Mouse (Mus musculus): ENCODE data around the gene Flvcr2.

The Flvcr2 gene

DNA sequence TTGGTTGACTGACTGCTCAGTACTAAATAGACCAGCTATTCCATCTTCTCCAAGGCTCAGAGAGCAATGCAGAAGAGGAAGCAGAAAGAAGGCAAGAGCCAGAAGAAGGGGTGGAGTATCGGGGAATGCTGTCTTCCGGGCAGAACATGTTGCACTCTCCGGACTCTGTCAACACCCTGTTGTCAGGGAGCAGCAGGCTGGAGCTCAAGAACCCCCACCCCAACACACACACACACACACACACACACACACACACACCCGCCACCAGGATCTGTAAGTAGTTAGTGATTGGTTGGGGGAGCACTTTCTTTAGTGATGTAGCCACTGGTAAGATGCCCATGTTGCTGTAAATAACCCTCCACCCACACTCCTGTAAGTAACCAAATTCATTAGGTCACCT lies 21.0 kb upstream of the Flvcr2 start:
- H3K27me3 ChIP-seq (ENCODE audit: insufficient read depth, low read length) = peaks cover 16% of the 10 kb centered on the region
- H3K36me3 ChIP-seq (ENCODE audit: insufficient read depth, low read length) = no peaks in the 10 kb centered on the region
- no peak overlapping the region for H3K4me3 ChIP-seq (replicated peaks; ENCODE audit: low read length)
- TF ChIP-seq NANOG (IDR thresholded peaks at IDR 0.05; ENCODE audit: borderline replicate concordance, low read length) (no peak), POU5F1 (IDR thresholded peaks at IDR 0.05; ENCODE audit: borderline replicate concordance, low read length) (no peak), CTCF (conservative IDR thresholded peaks at IDR 0.05; ENCODE audit: low read length) (no peak)
- peaks cover 4% of the 10 kb centered on the region; the same call in 1 of the 2 replicates for H3K9me3 ChIP-seq (ENCODE audit: low read length)
- H3K4me1 ChIP-seq (replicated peaks; ENCODE audit: low read depth, low read length) = 0 out of 2 replicates have a peak, but pooled peaks cover 5% of the 10 kb centered on the region

DNA sequence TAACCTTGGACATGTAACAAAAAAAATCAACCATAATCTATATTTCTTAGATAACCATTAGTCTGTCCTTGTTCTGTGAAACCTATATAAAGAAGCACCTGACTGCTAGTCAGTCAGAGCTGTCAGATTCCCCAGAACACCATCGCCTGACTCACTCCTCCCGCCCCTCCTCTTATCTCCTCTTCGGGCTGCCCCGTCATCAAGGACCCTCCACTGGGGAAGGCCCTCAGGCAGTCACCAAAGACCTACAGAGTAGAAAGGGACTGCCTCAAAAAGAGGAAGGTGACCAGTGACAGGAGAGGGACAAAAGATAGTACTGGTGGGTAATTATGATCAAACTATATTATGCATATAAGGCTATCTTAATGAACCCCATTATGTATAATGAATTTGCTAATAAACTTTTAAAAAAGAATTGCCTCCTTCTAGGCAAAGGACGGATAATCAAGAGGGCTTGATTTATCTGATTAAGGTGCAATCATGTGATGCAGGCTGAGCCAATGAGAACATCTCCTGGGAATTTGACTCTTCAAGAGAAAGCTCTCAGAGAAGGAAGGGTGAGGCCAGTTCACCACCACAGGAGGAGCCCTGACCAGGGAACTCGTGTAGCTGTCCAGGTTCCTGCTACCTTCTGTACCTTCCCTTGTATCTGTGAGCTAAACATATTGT lies 19.5 kb upstream of the Flvcr2 start:
- TF ChIP-seq NANOG (IDR thresholded peaks at IDR 0.05; ENCODE audit: borderline replicate concordance, low read length) (no peak), POU5F1 (IDR thresholded peaks at IDR 0.05; ENCODE audit: borderline replicate concordance, low read length) (no peak), CTCF (conservative IDR thresholded peaks at IDR 0.05; ENCODE audit: low read length) (no peak)
- Histone ChIP-seq H3K4me3 (replicated peaks; ENCODE audit: low read length) (no peak overlapping the region), H3K36me3 (ENCODE audit: insufficient read depth, low read length) (no peaks in the 10 kb centered on the region), H3K9me3 (ENCODE audit: low read length) (peaks cover 4% of the 10 kb centered on the region; the same call in 1 of the 2 replicates), H3K4me1 (replicated peaks; ENCODE audit: low read depth, low read length) (0 out of 2 replicates have a peak, but pooled peaks cover 5% of the 10 kb centered on the region), H3K27me3 (ENCODE audit: insufficient read depth, low read length) (peaks cover 14% of the 10 kb centered on the region)

DNA sequence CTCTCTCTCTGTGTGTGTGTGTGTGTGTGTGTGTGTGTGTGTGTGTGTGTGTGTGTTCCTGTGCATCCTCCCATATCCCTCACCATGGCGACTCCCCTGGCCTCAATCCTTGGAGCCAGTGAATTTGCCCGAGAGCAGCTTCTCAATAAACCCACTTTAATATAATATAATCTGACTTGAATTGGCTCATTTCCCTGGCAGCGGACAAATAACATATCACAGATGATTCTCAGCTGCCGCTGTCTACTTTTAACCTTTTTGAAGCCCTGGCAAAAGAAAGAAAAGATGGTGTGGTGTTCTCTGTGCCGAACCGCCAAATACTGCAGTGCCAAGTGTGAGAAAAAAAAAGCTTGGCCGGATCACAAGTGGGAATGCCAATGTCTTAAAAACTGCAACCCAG lies 18.2 kb upstream of the Flvcr2 start:
- peaks cover 4% of the 10 kb centered on the region; the same call in 1 of the 2 replicates for H3K9me3 ChIP-seq (ENCODE audit: low read length)
- no peak overlapping the region for H3K4me3 ChIP-seq (replicated peaks; ENCODE audit: low read length)
- H3K36me3 ChIP-seq (ENCODE audit: insufficient read depth, low read length) = no peaks in the 10 kb centered on the region
- peaks cover 19% of the 10 kb centered on the region for H3K27me3 ChIP-seq (ENCODE audit: insufficient read depth, low read length)
- TF ChIP-seq NANOG (IDR thresholded peaks at IDR 0.05; ENCODE audit: borderline replicate concordance, low read length) = no peak
- TF ChIP-seq CTCF (conservative IDR thresholded peaks at IDR 0.05; ENCODE audit: low read length) = no peak
- no peak for TF ChIP-seq POU5F1 (IDR thresholded peaks at IDR 0.05; ENCODE audit: borderline replicate concordance, low read length)
- 0 out of 2 replicates have a peak, but pooled peaks cover 5% of the 10 kb centered on the region for H3K4me1 ChIP-seq (replicated peaks; ENCODE audit: low read depth, low read length)

DNA sequence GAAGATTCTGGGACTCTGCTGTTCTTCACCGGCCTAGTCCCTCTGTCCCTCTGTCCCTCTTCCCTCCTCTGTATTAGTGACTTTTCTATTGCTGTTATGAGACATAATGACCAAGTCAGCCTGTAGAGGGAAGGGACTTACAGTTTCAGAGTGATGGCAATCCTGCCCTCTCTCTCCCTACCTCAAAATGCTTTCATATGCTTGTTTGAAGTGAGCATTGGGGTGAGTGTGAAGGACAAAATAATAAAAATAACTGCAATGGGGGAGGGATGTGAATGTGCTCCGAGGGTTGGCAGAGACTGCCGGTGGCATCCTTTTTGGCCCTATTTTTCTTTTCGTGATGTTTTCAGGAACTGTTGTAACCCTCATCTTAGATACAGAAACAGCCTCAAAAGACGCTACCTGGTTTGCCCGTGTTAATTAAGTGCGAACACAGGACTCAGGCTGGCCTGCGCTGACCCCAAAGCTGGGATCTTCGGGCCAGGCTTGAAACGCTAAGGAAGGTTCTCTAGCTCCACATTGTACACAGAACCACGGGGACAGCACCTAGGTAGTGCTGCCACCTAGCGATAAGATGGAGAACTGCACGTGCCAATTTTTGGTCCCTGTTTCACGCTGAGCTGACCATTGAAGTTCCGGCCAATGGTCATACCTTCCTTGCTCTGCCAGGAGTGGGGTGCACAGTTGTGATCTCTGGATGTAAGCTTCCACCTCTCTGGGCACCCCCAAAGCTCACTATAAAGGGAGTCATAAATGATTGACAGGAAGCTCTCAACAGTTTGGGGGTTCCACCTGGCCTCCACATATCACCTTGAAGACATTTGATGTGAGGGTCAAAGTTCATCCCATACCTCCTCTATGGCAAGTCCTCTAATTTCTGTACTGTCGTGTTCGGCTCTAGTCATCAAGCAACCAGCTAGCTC lies 17.1 kb upstream of the Flvcr2 start:
- Histone ChIP-seq H3K27me3 (ENCODE audit: insufficient read depth, low read length) (peaks cover 16% of the 10 kb centered on the region), H3K4me3 (replicated peaks; ENCODE audit: low read length) (no peak overlapping the region), H3K9me3 (ENCODE audit: low read length) (peaks cover 4% of the 10 kb centered on the region; the same call in 1 of the 2 replicates), H3K36me3 (ENCODE audit: insufficient read depth, low read length) (no peaks in the 10 kb centered on the region), H3K4me1 (replicated peaks; ENCODE audit: low read depth, low read length) (0 out of 2 replicates have a peak, but pooled peaks cover 5% of the 10 kb centered on the region)
- TF ChIP-seq NANOG (IDR thresholded peaks at IDR 0.05; ENCODE audit: borderline replicate concordance, low read length) = no peak
- no peak for TF ChIP-seq POU5F1 (IDR thresholded peaks at IDR 0.05; ENCODE audit: borderline replicate concordance, low read length)
- TF ChIP-seq CTCF (conservative IDR thresholded peaks at IDR 0.05; ENCODE audit: low read length) = peak; percentile 99

DNA sequence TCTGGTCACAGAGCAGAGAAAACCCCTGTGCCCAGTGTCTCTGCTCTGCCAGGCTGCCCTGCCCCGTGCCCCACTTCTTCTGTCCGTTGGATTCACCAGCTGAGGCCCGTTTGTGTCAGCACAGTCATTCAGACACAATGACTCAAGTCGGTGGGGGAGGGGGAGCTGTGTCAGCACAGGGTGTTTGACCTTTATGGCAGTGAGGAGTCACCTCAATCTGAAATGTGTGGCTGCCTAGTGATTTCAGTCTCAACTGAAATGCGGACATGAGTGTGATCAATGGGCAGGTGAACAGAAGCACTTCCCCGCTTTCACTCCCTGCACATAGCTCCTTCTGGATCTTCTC lies 16.4 kb upstream of the Flvcr2 start:
- no peaks in the 10 kb centered on the region for H3K36me3 ChIP-seq (ENCODE audit: insufficient read depth, low read length)
- H3K9me3 ChIP-seq (ENCODE audit: low read length) = peaks cover 4% of the 10 kb centered on the region; the same call in 1 of the 2 replicates
- TF ChIP-seq POU5F1 (IDR thresholded peaks at IDR 0.05; ENCODE audit: borderline replicate concordance, low read length) (no peak), CTCF (conservative IDR thresholded peaks at IDR 0.05; ENCODE audit: low read length) (no peak), NANOG (IDR thresholded peaks at IDR 0.05; ENCODE audit: borderline replicate concordance, low read length) (no peak)
- 0 out of 2 replicates have a peak, but pooled peaks cover 5% of the 10 kb centered on the region for H3K4me1 ChIP-seq (replicated peaks; ENCODE audit: low read depth, low read length)
- no peak overlapping the region for H3K4me3 ChIP-seq (replicated peaks; ENCODE audit: low read length)
- H3K27me3 ChIP-seq (ENCODE audit: insufficient read depth, low read length) = peaks cover 20% of the 10 kb centered on the region

DNA sequence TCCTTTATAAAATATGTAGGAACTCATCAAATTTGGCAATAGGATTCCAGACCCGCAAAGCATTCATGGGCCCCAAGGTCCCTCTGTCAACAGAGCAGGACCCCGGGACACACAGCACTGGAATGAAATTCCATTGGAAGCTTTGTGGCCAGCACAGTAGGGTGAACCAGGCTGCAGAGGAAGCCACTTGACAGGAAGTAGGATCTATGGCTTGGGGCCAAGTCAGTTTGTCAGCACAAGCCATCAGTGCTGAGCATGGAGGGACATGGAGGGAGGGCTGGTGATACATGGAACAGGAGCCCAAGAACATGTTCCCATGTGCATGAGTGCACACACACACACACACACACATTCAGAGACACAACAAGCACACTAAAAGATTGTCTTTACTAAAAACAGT lies 10.1 kb upstream of the Flvcr2 start:
- H3K36me3 ChIP-seq (ENCODE audit: insufficient read depth, low read length) = no peaks in the 10 kb centered on the region
- TF ChIP-seq CTCF (conservative IDR thresholded peaks at IDR 0.05; ENCODE audit: low read length) (no peak), NANOG (IDR thresholded peaks at IDR 0.05; ENCODE audit: borderline replicate concordance, low read length) (no peak), POU5F1 (IDR thresholded peaks at IDR 0.05; ENCODE audit: borderline replicate concordance, low read length) (no peak)

DNA sequence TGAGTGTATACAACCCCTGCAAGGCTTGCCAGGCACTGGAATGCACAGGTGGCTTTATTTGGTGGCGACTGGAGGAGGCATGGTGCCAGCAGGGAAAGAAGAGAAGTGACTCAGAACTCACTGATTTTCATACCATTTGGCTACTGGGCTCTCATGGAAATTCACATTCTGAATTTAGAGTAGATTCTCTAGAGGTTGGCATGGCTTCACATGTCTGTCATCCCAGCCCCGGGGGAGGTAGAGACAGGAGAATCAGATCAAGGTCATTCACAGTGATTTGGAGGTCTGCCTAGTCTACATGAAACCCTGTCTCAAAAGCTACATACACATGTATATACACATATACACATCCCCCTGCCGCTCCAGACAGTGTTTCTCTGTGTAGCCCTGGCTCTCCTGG lies 9.4 kb upstream of the Flvcr2 start:
- Histone ChIP-seq H3K27me3 (ENCODE audit: insufficient read depth, low read length) (peaks cover 25% of the 10 kb centered on the region), H3K4me1 (replicated peaks; ENCODE audit: low read depth, low read length) (no peaks in the 10 kb centered on the region), H3K9me3 (ENCODE audit: low read length) (no peaks in the 10 kb centered on the region), H3K36me3 (ENCODE audit: insufficient read depth, low read length) (no peaks in the 10 kb centered on the region), H3K4me3 (replicated peaks; ENCODE audit: low read length) (no peak overlapping the region)
- no peak for TF ChIP-seq POU5F1 (IDR thresholded peaks at IDR 0.05; ENCODE audit: borderline replicate concordance, low read length)
- no peak for TF ChIP-seq NANOG (IDR thresholded peaks at IDR 0.05; ENCODE audit: borderline replicate concordance, low read length)
- no peak for TF ChIP-seq CTCF (conservative IDR thresholded peaks at IDR 0.05; ENCODE audit: low read length)

More for the DNA sequence above, 10.1 kb upstream of the Flvcr2 start:
- Histone ChIP-seq H3K9me3 (ENCODE audit: low read length) (no peaks in the 10 kb centered on the region), H3K27me3 (ENCODE audit: insufficient read depth, low read length) (peaks cover 29% of the 10 kb centered on the region), H3K4me3 (replicated peaks; ENCODE audit: low read length) (no peak overlapping the region), H3K4me1 (replicated peaks; ENCODE audit: low read depth, low read length) (no peaks in the 10 kb centered on the region)

DNA sequence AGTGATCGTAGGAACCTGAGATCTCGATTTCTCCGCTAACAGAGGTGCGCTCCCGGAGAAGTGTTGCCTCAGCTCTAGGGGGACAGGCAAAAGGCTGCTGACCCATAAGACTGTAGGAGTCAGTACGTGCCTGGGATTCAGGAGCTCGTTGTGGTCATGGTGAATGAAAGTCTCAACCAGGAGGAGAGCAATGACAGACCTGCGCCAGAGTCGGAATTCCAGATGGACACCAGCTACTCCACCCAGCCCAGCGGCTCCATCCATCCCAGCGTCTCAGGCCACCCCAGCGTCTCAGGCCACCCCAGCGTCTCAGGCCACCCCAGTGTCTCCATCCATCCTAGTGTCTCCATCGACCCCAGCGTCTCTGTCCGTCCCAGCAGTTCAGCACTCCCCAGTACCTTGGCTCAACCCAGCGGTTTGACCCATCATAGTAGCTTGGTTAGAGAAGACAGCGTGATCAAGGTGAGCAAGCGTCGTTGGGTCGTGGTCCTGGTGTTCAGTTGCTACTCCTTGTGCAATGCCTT lies 419 bp downstream of the Flvcr2 start:
- no peak for TF ChIP-seq NANOG (IDR thresholded peaks at IDR 0.05; ENCODE audit: borderline replicate concordance, low read length)
- TF ChIP-seq CTCF (conservative IDR thresholded peaks at IDR 0.05; ENCODE audit: low read length) = no peak
- no peaks in the 10 kb centered on the region for H3K36me3 ChIP-seq (ENCODE audit: insufficient read depth, low read length)
- H3K9me3 ChIP-seq (ENCODE audit: low read length) = no peaks in the 10 kb centered on the region
- H3K4me1 ChIP-seq (replicated peaks; ENCODE audit: low read depth, low read length) = peaks cover 35% of the 10 kb centered on the region
- H3K27me3 ChIP-seq (ENCODE audit: insufficient read depth, low read length) = peaks cover 48% of the 10 kb centered on the region
- H3K4me3 ChIP-seq (replicated peaks; ENCODE audit: low read length) = peak overlapping the region; percentile 83
